Mouse (Mus musculus) thymus, postnatal 25 days (tissue): ENCODE results near the gene Suco.

Experiments used
- DNase-seq: peaks from one replicate; pipeline ENCODE4 v3.0.0; 2022

Gene Suco

DNA sequence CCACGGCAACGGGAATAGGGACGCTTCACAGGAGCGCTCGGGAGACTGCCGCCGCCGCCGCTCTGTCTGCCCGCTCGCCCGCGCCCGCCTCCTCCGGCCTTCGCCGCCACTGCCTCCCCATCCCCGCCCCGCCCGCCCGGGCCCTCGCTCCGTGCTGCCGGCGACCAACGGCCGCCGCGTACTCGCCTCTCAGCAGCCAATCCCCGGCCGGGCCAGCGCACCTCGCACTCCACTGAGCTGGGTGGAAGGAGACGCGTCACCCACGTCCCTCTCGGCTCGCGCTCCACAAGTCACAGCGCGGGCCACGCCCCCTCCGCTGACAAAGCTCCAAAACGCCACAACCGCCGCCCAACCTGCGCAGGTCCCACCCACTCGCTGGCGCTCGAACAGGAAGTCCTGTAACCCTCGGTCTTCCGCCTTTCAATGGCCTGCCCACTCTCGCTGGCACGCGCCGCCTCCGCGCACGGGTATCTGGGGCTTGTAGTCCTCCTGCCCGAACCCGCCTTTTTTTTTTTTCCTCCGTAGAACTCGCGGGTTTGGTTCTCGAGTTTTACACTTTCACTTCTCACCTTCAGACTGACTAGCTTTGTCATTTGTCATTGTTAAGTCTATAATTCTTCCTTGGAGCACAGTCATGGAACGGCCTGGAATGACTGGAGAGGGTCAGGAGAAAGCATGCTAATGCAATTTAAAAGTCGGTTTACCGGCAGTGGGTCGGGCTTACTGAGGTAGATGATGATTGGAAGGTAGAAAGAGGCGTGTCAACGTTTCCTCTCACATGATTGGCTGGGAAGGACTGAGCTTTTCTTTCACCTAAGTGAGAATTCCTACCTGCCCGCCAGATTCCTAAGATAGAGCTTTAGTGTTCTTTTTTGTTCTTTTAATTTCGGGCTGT is at the start of gene Suco:
Gene Suco, minus strand, starts transcription at position 130 of the 895 bp plus-strand sequence.
- peak; percentile 99 for DNase-seq

DNA sequence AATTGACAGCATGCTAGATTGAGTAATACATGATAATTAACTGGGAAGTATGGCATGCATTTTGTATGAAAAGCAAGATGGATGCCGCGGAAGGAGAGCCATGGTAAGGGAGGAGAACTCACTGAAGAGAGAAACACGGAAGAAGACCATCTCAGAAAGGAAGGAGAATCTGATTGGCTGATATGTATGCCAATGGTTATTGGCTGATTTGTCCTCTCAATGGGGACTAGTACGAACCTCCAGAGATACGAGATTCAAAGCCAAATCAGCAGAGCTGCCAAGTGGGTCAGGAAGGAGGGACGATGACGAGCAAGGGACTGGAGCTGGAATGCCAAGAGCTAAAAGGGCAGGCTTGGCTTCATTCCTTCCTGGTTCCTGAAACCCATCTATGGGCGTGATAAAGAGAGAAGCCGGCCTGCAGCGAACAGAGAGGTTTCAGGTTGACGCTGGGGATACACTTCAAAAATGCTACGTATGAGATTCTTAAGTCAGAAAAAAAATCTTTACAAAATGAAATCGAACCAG is 48.9 kb upstream of the Suco start:
- DNase-seq, result no peak

DNA sequence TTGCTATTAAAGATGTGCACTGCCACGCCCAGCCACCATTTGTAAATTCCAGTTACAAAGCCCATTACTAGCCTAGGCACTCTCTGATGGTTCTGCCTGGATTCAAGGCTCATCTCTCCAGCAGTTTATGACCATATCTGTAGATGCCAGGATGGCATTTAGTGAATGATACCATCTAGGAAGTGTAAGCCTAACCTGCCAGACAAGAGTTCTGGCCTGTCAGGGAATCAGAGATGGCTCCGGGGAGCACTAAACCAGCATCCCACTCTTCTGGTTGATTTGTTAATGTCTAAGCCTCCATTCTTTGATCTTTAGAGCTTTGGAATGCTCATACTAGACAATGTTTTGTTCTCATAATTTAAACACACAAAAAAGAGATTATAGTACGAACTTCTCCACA is 47.8 kb upstream of the Suco start:
- no peak for DNase-seq

DNA sequence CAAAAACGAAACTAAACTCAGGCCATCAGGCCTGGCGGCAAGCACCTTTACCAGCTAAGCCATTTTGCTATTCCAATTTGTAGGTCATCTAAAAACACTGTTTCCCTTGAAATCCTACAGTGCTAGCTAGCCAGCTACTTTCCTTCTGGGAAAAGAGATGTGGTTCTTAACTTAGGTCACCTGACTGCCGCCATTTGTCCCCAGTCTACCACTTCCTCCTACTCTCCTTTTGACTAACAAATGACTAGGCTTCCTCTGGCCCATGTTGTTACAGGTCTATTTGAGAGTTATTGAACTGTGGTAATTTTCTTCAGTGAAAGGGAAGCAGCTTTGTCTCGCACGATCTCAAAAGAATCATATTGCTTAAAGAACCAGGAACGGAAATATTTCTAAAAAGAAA is 45.4 kb upstream of the Suco start:
- no peak for DNase-seq

DNA sequence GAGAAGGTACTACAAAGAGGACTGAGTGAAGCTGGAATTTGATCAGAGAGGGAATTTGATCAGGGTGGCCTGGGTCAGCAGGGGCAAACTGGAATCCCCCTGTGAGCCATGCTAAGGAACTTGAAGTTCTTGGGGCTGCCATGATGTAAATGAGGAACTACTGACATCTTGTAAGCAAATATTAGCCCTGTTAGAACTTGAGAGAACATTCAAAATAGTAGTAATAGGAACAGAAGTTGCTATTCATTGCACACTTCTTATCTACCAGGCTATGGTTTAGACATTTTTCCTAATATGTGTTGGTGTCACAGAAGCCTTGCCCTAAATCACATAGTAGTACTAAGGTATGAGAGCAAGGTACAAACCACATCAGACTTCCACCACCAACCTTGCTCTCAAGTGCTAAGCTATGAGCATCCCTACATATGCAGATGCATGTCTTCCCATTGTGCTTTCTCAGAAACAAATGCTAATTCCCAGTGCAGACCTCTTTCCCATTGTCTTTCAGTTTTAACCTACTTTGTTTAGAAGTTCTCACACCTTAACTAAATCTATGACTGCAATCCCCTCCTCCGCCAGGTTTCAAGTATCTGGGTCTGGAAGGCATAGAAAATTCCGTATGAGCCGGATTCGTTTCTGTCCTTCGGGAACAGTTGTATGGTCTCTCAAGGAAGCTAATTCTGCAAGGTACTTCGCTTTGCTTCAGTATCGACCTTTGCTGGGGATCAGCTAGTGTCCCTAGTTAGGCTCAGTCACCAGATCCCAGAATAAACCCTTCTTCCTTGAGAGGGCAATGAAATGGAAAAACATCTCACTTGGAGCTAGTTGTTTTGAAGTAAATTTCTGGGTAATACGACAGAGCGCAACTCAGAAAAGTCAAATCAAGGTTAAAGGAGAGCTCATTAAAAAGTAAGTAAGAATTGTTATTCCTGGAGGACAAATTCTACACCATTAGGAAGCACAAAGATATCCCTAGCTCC is 44.3 kb upstream of the Suco start:
- DNase-seq, result no peak

DNA sequence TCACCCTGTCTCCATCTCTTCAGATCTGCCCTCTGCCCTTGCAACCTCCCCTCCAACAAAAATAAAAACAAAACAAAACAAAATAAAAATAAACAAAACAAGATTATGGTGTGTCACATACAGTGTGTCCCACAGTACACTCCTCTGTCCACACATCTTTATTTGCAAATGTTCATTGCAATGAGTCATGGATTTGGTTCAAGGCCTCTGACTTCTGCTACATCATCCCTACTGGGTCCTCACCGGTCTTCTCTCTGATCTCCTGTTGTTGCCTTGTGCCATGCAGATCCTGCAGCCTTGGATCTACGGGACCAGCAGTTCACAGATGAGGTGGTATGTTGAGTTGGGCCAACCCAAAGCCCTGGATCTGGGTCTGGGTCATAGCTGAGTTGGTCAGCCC is 43.1 kb upstream of the Suco start:
- DNase-seq, result no peak

DNA sequence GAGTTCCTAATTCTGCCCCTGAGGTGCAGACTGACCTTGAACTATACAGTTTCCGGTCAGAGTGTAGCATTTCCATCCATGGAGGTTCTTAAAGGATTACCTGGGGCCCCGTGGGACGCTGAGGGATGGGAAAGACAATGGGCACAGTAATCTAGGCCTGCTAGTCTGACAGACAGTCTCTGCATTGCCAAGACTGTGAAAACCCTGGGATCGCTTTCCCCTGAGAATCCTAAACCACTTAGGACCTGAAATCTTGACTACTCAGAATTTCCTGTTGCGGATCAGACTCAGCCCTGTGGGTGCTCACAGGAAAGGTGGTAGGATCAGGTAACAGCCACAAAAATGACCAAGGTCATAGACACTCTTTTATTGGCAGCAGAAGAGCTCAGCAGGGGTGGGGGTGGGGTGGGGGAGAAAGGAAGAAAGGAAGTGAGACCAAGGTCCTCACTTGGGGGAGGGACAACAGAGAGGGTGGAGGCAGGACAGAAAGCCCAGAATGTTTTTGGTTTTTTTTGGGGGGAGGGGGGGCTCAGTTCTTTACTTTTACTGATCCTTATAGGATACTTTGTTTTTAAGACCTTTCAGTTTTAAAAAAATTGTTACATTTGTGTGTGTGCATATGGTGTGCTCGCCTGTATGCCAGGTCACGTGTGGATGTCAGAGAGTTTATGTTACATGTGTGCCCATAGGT is 42.3 kb upstream of the Suco start:
- DNase-seq, result no peak

DNA sequence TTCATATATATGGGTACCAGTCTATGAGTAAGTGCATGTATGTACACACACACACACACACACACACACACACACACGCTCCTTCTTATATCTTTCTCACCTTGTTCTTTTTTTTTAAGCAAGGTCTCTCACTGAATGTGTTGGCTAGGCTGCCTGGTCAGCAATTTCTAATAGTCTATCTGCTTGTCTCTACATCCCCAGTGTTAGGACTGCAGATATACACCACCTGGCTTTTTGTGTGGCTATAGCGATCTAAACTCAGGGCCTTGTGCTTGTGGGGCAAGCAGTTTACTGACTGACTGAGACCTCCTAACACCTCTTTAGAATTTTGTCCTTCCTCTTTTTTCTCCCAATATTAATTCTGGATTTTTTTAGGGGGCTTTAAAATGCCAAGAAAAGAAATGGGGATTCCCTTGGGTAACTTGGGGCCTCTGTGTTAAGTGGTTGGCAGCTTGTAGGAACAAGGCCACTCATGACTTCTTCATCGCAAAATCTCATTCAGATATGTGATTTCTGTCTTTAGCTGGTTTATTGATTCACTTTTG is 41.5 kb upstream of the Suco start:
- DNase-seq, result no peak

DNA sequence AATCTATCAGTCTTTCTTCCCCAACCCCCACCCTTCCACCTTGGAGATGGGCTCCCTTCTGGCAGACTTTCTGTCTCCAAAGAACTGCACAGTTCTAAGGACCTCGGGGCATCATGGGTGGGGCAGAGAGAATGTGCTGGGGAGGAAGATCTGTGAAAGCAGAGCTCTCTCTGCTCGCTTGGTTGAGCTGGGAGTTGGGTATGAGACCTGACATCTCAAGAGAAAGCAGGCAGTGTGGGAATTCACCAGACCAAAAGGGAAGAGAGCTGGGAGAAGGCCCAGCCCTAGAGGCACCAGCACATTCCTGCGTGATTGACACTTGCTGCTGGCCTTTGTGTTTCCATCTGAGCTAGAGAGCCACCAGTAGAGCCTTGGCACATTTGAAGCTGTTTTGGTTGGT is 39.6 kb upstream of the Suco start:
- no peak for DNase-seq

DNA sequence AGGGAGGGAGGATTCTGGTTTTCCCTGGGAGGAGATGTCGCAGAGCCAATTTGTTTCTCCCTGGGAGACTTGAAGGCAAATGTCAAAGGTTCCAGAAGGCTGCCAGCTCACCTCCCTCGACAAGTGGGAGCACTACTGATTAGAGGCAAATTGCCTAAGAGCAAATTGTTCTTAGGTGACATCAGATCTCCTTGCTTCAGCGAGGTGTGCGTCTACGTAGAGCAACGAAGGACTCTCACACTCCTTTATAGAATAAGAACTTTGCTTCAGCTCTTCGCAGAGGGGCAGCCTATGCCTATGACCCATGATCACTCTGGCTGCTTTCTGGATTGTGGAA is 37.1 kb upstream of the Suco start:
- DNase-seq, result no peak

DNA sequence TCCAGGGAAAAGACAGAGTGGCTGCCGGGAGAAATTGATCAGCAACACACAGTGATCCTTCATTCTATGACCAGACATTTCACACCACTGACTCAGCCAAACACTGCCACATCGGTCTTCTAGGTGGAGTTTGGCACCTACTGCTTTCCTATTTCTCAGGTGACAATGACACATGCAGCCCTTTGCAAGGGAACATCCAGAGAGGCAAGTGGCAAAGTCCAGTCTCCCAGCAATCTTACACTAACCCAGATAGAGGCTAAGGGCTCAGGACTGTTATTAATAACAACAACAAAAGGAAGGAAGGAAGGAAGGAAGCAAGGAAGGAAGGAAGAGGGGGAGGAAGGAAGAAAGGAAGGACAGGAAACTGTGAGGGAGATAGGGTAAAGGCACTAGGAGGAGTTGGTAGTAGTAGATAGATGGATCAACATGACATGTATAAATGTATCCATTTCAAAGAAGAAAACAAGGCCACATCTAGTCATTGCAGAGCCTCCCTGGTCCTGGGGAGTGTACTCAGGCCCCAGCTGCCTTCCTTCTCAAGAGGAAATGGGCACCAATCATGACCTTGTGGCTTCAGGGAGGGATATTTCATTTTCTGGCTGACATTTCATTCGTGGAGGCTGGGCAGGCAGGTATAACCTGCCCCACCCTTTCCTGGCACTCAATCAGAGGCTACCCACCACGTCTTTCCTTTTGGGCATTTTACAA is 36.6 kb upstream of the Suco start:
- no peak for DNase-seq

DNA sequence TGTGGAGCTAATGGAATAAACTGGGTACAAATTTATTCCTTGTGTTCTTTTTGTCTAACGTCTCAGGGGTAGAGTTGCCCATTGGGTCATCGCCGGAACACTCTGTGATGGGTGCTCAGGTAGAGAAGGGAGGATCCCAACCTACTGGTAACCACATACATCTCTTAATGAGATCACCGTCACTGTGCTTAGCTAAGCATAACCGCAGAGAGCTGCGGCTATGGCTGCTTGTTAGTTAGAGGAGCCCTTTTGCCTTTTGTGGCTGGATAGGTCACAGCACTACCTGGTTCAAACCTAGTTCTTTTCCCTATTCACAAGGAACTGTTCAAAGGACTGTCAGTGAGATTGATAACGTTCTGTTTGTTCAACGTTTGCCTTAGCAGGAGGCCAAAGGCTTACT is 32.6 kb upstream of the Suco start:
- no peak for DNase-seq

DNA sequence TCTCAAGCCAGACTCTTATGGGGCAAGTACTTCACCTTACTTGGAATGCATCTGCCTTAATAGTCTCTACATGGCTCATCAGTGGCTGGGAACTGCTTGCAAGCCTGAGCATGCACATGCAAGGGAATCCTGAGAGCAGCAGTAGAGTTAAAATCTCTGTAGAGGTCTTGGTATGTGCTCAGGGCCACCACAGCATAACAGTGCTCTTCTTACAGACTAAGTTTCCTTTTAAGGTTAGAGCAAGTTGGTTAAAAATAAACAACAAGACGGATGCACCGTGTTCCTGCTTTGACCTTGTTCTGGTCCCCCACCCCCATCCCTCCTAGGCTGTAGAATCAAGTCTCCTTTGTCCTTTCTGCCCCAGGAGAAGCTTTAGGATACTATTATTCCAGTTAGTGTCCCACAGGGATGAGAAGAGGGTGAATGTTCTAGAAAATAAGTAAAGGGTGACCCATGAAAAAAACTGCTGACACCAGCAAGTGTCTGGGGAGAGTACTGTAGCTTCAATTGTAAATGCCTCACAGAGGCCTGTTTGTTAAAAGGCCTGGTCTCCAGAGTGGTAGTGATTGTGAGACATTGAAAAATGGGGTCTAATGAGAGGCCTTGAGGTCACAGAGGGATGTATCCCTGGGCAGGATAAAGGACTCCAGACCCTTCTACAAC is 31.4 kb upstream of the Suco start:
- DNase-seq, result peak; percentile 8

DNA sequence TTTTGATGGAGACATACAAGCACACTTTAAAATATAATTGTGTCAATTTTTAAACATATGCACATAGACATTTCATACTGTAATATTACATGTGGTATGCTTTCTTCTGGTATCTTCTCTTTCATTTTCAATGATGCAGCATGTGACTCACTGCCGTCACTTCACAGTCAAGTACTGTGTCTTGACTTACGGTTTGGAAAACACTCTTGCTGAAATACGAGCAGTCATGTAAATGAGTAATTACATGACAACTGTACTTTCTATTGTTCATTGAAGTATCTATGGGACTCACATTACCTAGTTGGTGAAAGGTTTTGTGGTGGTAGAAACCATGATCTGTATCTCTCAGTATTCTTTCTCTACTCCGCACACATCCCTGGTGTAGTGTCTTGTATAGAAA is 30.6 kb upstream of the Suco start:
- no peak for DNase-seq

DNA sequence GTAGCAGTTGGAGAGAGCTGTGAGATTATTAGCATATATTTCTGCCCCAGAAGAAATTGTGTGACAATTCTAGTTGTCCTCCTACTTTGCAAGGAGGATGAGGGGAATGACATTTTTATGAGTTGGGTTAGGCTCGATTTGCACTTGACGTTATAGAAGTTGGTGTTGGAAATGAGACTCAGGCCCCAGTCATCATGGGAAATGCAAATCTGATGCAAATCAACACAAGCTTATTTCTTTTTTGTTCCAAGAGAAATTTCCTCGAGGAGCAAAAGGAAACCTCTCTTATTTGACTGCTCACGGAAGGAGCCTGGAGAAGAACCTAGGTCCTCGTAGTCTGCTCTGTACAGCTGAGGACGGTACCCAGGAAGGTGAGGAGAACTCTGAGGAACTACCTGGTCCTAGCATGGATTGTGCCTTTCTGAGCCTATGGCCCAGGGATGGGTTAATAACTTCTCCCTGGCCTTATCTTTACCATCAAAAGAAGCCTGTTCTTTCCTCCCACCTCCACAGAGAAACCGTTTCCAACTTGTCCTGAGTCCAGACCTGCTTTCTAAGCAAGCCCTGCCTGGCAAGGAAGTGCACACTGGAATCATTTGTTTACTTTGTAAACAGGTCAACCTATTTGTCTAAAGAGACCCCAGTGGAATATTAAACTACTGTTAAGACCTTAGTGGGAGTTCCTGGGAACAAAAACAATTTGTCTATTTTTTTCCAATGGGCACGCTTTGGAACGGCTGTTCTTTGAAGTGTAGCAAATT is 26.4 kb upstream of the Suco start:
- DNase-seq, result no peak

DNA sequence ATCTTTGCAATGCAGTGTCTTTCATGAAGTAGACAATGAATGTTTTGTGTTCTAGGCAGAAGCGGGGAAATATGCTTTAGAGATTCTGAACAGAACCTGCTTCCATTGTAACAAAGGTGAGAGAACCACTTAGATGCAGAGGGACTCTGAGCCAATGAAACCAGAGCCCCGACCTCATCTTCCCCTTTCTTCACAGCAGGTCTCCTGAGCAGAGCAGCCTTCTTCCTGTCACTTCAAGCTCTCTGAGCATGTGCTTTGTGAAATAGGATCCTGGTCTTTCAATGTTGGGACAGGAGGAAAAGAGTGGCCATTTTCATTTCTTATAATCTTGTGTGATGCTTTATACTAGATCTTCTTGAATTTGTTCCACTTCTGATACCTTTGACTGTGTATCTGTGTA is 23.6 kb upstream of the Suco start:
- no peak for DNase-seq

DNA sequence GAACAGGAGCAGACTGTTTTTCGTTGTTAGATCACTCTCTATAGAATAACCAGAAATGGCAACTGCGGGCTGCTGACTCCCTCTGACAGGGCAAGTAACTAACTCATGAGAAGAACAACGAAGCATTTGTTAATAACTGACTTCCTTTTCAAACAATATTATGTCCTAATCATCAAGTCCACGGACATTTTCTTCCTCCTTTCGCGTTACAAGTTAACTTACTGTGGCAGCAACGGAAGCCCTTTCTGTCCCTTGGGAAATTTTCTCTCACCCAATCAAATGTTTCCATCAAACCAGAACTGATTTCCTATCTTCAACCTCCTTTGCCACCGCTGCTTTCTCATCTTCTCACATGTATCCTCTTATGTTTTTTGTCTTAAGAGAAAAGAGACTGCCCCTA is 20.8 kb upstream of the Suco start:
- DNase-seq, result no peak

DNA sequence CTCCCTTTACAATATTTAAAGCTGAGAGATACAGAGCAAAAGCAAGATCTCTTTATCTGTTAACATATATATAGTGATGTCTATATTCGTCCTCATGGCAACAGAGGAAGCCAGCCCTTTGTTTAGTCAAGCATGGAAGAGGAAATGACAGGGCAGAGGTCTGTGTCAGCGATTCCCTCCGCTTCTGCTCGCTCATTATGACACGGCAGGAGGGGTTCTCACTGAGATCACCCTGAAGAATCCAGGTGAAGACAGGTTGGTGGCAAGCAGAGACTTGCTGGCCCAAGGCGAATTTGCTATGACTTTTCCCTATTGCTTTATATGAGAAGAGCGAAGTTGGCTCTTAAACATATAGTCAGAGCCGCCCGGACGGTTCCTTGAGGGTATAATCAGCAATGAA is 19.6 kb upstream of the Suco start:
- no peak for DNase-seq

DNA sequence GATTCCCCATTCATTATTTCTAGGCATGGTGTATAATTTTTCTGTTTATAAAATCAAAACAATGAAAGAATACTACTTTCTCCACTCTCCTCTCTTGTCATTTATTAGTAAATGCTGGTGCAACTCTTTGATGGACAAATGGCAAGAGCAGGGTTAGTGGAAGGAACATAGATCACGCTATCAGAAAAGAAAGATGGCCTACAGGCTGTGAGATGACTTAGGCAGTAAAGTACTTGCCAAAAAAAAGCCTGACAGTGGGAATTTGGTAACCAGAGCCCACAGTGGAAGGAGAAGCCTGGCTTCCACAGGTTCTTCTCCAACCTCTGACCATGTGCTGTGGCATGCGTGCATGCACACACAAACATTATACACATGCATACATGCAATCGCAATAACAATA is 18.5 kb upstream of the Suco start:
- no peak for DNase-seq

DNA sequence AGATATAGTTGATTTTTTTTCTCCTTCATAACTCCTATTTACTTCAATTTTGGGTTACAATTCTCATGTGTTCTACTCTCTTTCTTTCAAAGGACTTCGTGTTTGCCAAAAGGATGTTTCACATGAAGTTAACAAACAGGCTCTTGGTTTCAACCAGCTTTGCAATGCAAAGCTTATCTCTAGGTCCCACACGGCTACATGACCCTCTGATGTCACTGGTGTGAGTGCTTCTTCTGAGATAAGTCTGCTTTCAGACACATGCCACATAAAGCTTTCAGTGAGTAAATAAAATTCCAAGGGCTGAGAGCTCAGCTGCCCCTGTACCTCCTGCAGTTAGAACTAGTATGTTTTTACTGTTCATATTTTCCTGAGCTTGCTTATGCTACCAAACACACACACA is 18.1 kb upstream of the Suco start:
- DNase-seq, result peak; percentile 6

DNA sequence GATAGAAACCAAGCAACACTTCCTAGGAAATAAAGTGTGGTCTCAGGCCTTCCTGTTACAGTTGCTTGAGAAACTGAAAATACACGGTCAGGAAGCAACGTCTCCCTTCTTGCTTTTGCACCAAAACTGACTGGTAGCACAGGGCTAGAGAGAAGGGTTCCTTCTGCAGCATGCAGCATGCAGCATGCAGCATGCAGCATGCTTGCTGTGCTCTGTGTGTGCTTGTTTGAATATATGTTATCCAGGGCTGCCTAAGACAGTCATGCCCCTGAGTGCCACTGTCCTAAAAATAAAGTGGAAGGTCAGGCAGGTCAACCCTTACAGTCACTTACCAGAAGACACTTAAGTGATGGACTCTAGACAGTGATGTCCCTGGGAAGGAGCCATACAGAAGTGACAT is 17.6 kb upstream of the Suco start:
- peak; percentile 21 for DNase-seq
